Mouse (Mus musculus) brown adipose tissue, adult 24 weeks (tissue): ENCODE measurements around the gene Cfap126. TPM values are rescaled to one million over a fixed set of nuclear protein-coding genes. Genes with fewer than 3 reads are reported as not detected.
"Not testable (repeated sequence)": the region's sequence is repeated elsewhere in the genome, so short reads cannot be mapped to it uniquely, and the experiment has no call there.

Experiments used
- H3K27ac ChIP-seq: fragments of 200-500 bp; replicated peaks from 2 replicates; pipeline ENCODE4 v1.5.1; 2012; ENCODE audit warnings: low read depth, mild to moderate bottlenecking, low read length
- H3K4me1 ChIP-seq: fragments of 200-500 bp; 2 replicates; pipeline ENCODE4 v1.6.1; 2012; ENCODE audit warnings: low read length, mixed read lengths; ENCODE audit not compliant: control insufficient read depth, insufficient read depth, insufficient read length
- H3K4me3 ChIP-seq: fragments of 200-500 bp; 2 replicates; pipeline ENCODE4 v1.5.1; 2012; ENCODE audit warnings: low read depth, mild to moderate bottlenecking, low read length, moderate library complexity; ENCODE audit not compliant: insufficient read depth
- polyA plus RNA-seq: library from polyadenylated mRNA; stranded (reverse); fragments of >200 nt; gene quantifications from 2 replicates; pipeline ENCODE4 v1.2.4, GENCODE M21; 2012; ENCODE audit not compliant: missing spikeins, insufficient read depth, insufficient read length

Gene Cfap126
- polyA plus RNA-seq: 2.6 and 11.0 TPM in 2 replicates

- Histone ChIP-seq H3K27ac (peak within 1 kb of the TSS; percentile 92), H3K4me1 (no peaks in the 10 kb centered on the region; the same call in 1 of the 2 replicates), H3K4me3 (peak within 1 kb of the TSS; percentile 70)
Measured at GRCm38 (mm10) chr1:171113873-171114299, at the start of gene Cfap126. TSS of gene Cfap126 (plus strand) at chr1:171113918.

- not testable (repeated sequence) for H3K27ac ChIP-seq, H3K4me1 ChIP-seq
- H3K4me3 ChIP-seq: peak within 1 kb of the TSS; percentile 46
Measured at GRCm38 (mm10) chr1:171064491-171065242, 49.1 kb upstream of the Cfap126 start, which contains the start of gene Fcgr3. TSS of gene Fcgr3 (minus strand) at chr1:171064935.

DNA sequence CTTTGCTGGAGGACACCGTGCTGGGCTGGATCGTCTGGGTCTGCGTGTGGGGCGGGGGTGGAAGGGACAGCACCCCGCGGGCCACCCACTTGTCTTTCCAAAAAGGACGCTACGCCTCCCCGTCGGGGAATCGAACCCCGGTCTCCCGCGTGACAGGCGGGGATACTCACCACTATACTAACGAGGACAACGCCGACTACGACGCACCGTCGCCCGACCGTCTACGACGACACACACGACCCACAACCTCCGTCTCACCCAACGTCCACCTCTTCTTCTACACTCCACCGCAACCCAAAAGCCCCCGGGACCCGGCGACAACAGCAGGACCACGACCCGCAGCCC lies 48.5 kb upstream of the Cfap126 start:
- not testable (repeated sequence) for H3K4me1 ChIP-seq, H3K27ac ChIP-seq
- H3K4me3 ChIP-seq: peak overlapping the region; percentile 31

DNA sequence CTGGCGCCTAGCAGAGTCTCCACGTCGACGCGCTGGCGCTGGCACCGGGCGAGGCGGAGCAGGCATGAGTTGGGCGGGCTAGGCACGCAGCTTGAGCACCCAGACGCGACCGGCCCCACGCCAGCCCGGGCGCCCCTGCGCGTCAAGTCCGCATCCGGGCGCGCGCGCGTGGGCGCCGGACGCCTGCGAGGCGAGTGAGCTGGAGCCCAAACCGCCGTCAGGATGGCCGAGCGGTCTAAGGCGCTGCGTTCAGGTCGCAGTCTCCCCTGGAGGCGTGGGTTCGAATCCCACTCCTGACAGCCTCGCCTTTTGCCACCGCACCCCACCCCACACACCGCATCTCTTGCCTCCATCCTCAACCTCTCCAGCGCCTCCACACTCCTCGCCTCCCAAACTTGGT lies 48.0 kb upstream of the Cfap126 start:
- not testable (repeated sequence) for H3K4me3 ChIP-seq, H3K4me1 ChIP-seq, H3K27ac ChIP-seq

GRCm38 (mm10) chr1:171066583-171066982 lies 47.1 kb upstream of the Cfap126 start:
- not testable (repeated sequence) for H3K4me1 ChIP-seq, H3K4me3 ChIP-seq, H3K27ac ChIP-seq

DNA sequence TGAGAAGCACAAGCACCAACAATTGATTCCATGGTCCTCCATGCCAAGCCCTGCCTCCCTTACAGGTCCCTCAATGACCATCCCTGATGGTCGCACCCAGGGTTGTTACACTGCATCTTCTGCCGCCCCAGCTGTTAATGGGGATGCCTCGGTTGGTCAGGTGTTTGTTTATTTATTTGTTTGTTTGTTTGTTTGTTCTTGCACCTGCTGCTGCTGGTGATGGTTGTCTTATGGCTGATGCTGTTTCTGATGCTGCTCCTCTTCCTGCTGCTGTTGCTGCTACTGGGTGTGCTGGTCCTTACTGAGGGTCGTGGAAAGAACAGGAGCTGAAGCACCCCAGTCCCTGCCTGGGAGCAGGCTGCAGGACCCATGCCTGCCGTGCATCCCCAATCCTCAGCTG lies 45.8 kb upstream of the Cfap126 start:
- H3K27ac ChIP-seq, H3K4me3 ChIP-seq, H3K4me1 ChIP-seq: not testable (repeated sequence)

- not testable (repeated sequence) for H3K4me3 ChIP-seq, H3K27ac ChIP-seq, H3K4me1 ChIP-seq
Measured at GRCm38 (mm10) chr1:171069508-171069907, 44.2 kb upstream of the Cfap126 start.

DNA sequence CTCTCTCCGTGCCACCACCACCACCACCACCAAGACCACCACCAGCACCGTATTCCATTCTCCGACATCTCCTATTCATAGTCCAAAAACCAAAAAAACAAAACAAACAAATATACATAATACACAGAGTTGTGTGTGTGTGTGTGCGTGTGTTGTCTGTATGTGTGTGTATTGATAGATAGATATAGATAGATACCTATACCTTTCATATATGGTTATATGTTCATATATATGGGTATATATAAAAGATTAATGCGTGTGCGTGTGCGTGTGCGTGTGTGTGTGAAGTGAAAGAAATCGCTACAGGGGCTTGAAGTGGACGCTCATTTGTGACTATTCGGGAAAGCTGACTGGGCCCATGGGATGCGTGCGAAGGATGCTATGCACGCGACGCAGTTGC lies 42.8 kb upstream of the Cfap126 start:
- not testable (repeated sequence) for H3K4me1 ChIP-seq, H3K27ac ChIP-seq, H3K4me3 ChIP-seq

DNA sequence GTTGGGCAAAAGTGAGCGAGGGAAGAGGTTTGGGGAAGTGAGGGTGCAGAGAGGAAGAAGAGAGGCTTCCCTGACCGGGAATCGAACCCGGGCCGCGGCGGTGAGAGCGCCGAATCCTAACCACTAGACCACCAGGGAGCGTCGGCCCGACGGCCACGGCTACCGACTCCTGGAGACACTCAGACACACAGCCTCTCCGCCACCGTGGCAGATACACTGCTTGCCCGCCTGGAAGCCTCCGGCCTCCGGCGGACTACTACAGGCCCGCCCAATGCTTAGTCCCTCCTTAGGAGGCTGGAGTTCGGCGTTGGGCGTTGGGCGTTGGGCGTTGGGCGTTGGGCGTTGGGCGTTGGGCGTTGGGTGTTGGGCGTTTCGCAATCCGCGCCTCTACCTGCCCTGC lies 42.0 kb upstream of the Cfap126 start:
- H3K4me1 ChIP-seq, H3K4me3 ChIP-seq: not testable (repeated sequence)

GRCm38 (mm10) chr1:171072217-171072616 lies 41.5 kb upstream of the Cfap126 start:
- not testable (repeated sequence) for H3K27ac ChIP-seq, H3K4me1 ChIP-seq, H3K4me3 ChIP-seq

More for the DNA sequence above, 42.0 kb upstream of the Cfap126 start:
- not testable (repeated sequence) for H3K27ac ChIP-seq

DNA sequence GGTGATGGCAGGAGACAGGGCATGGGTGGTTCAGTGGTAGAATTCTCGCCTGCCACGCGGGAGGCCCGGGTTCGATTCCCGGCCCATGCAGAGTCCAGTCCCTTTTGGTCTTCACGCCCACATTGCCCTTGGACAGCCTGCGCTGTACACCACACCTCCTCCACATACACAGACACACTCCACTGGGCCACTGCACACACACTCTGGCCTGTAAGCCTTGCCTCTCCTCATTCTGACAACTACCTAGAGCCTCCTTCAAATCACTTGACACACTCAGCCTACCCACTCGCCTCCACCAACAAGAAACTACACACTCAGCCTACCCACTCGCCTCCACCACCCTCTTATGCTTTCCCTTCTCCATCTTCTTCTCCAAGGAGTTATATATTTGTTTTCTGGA lies 39.4 kb upstream of the Cfap126 start:
- H3K4me1 ChIP-seq, H3K27ac ChIP-seq, H3K4me3 ChIP-seq: not testable (repeated sequence)

- H3K4me3 ChIP-seq, H3K27ac ChIP-seq, H3K4me1 ChIP-seq: not testable (repeated sequence)
Measured at GRCm38 (mm10) chr1:171076176-171076575, 37.5 kb upstream of the Cfap126 start.

DNA sequence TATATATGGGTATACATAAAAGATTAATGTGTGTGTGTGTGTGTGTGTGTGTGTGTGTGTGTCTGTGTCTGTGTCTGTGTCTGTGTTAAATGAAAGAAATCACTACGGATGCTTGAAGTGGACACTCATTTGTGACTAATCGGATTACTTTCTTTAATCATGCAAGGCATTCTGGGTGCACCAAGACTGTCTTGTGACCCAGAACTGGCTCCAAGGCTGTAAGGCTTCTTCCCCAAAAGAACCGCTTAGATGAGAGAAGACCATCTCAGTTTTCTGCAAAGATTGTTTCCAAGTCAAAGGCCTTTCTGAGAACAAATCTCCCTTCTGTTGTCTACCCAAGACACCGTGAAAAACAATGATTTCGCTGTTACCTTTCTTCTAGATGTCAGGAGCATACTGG lies 36.5 kb upstream of the Cfap126 start:
- not testable (repeated sequence) for H3K4me3 ChIP-seq, H3K4me1 ChIP-seq, H3K27ac ChIP-seq

DNA sequence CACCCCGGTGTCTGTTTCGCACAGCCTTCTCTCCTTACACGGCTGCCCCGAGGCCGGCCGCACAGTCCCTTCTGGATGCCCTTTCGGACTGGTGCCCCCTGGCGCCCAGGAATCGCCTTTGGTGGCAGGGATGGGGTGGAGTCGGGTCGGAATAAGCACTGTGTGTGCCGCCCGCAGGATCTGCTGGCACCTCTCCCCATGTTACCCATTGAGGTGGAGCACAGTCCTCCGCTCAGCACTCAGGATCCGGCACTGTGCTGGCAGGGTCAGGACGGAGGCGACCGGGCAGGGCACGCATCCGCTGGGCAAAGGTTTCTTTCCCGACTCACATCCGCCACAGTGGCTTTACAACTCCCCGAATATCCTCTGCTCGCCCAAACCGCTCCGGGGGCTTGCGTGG lies 35.8 kb upstream of the Cfap126 start:
- not testable (repeated sequence) for H3K4me3 ChIP-seq, H3K4me1 ChIP-seq, H3K27ac ChIP-seq

- H3K4me1 ChIP-seq, H3K27ac ChIP-seq, H3K4me3 ChIP-seq: not testable (repeated sequence)
Measured at GRCm38 (mm10) chr1:171078419-171078818, 35.3 kb upstream of the Cfap126 start.

GRCm38 (mm10) chr1:171079345-171079744 lies 34.4 kb upstream of the Cfap126 start:
- H3K4me3 ChIP-seq, H3K27ac ChIP-seq, H3K4me1 ChIP-seq: not testable (repeated sequence)
